Mouse (Mus musculus) adrenal gland, postnatal 10 days (tissue): Measurements from ENCODE around the gene Lor. TPM values are rescaled to one million over a fixed set of nuclear protein-coding genes. Genes with fewer than 3 reads are reported as not detected.

Experiments used
- DNase-seq: peaks from one replicate; pipeline ENCODE4 v3.0.0; 2021; ENCODE audit warnings: mixed read lengths
- long read RNA-seq, 2 experiments: library from polyadenylated mRNA; stranded (forward); transcript quantifications; one replicate each; pipeline ENCODE4 v2.0.0; 2021
- microRNA-seq: library from miRNA; unstranded; fragments of <30 nt; microRNA quantifications from one replicate; pipeline ENCODE4 v1.2.0, GENCODE M21; 2021
- total RNA-seq, 2 experiments: library from RNA; stranded (reverse); gene quantifications; 2 replicates each; pipeline ENCODE4 v1.2.3; 2021

Lor gene
- total RNA-seq = not detected
- long read RNA-seq, experiment 1, partial matches to known transcripts = 2 of 2 reads
- long read RNA-seq, experiment 1, other reads (novel, unspliced or antisense) = 0 of 2 reads
- long read RNA-seq, experiment 2, partial matches to known transcripts = 1 of 1 reads
- long read RNA-seq, experiment 2, other reads (novel, unspliced or antisense) = 0 of 1 reads

- no peak for DNase-seq
Measured at GRCm38 (mm10) chr3:92083042-92083441, at the start of gene Lor. Gene Lor, minus strand, starts transcription at chr3:92083142.

DNA sequence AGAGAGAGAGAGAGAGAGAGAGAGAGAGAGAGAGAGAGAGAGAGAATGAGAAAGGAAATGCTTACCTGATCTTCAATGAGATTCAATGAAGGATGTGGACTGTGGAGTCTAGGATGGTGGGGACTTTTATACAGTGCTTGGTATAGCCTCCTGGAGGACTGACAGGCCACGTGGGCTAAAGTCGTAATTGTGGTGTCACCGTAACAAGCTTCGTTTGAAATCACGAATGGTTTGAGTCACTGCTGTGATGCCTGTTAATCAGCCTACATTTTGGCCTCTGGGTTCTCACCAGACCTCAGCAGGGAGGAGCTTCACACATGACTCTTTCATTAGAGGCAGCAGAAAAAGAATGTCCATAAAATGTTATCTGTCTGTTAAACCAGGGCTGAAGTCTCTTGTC is 40.9 kb upstream of the Lor start, which contains the start of gene Prr9:
Gene Prr9 (minus strand): TSS at position 101 of the 400 bp plus-strand sequence.
- DNase-seq = no peak

GRCm38 (mm10) chr3:92120902-92121301 is 38.0 kb upstream of the Lor start:
- peak; percentile 16 for DNase-seq

- DNase-seq = peak; percentile 8
Measured at GRCm38 (mm10) chr3:92117930-92118329, 35.0 kb upstream of the Lor start.

DNA sequence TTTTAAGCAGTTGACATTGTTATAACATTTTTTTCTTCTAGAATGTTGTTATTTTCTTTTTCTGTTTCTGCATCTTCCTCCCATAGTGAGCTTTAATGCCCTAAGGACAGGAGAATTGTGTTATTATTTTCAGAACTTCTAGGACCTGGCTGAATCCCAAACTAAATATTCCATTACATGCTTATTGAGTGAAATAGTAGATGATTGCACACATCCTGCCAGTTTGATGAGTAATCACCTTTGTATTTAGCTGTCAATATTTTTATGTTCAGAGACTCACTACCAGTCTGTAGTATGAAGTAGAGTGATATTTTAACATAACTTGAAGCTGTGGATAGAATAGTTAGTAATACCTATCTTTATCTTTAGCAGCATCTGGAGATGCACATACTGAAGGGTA is 28.6 kb upstream of the Lor start:
- DNase-seq = no peak

DNA sequence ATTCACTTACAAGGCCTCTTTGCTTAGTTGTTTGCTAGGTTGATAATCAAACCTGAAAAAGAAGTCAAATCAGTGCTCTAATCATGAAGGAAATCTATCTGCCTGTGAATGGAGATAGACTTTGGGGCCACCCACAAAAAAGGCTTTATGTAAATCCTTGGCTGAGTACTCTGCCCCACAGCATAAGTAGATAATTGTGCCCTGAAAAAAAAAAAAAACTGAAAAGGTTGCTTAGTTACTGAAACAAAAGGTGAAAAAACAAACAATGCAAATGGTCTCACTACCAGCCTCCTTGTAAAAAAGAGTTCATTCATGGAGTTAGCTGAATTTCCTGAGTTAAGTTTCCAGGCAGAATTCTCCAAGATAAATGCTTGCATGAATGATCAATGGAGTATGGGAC is 27.8 kb upstream of the Lor start:
- DNase-seq = no peak

- peak; percentile 55 for DNase-seq
Measured at GRCm38 (mm10) chr3:92106582-92106981, 23.6 kb upstream of the Lor start.

GRCm38 (mm10) chr3:92081285-92081931 is 1.5 kb downstream of the Lor start:
- peak; percentile 57 for DNase-seq

DNA sequence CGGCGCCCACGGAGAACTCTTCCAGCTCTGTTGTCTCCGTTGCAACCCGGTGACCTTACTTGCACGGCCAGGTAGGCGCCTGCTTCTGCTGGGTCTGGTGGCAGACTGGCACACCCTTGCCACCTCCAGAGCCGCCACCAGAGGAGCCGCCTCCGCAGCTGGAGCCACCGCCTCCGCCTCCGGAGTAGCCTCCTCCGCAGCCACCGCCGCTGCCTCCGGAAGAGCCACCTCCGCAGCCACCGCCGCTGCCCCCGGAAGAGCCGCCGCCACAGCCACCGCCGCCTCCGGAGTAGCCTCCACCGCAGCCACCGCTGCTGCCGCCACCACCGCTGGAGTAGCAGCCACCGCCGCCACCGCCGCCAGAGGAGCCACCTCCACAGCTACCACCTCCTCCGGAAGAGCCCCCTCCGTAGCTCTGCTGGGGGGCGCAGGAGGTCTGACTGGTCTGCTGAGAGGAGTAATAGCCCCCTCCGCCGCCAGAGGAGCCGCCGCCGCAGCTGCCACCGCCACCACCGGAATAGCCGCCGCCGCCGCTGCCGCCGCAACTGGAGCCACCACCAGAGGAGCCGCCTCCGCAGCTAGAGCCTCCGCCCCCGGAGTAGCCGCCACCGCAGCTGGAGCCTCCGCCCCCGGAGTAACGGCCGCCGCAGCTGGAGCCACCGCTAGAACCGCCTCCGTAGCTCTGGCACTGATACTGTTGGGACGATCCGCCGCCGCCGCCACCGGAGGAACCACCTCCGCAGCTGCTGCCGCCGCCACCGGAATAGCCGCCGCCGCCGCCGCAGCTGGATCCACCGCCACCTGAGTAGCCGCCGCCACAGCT is 2.3 kb downstream of the Lor start:
- DNase-seq = peak; percentile 85

GRCm38 (mm10) chr3:92050382-92051054 is 32.4 kb downstream of the Lor start:
- peak; percentile 26 for DNase-seq

GRCm38 (mm10) chr3:92033892-92034291 is 49.0 kb downstream of the Lor start:
- DNase-seq = no peak

DNA sequence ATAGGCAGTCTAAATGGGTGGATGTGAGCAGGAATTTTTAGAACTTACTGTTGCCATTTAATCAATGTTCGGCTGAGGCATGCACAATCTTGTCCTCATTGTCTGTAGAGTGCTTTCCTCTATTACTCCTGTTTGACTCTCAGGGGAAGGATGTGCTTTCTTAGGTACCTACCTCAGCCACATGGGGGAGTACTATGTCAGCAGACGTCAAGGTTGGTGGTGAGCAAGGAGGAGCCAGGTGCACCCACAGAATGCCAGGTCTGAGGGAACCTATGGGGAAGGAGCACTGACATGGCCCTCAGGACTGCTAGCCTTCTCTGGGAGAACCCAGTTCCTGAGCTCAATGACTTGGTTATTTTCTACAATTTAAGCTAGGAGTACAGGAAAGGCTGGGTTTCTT is 49.7 kb downstream of the Lor start:
- DNase-seq = no peak

Small RNA genes lying within 50 kb of the gene (microRNA-seq; reads per million reads assigned to microRNA genes)
- gene Gm25145 = not detected

Other genes with a start within 250 kb of the Lor start
- not detected for gene Pglyrp3, start 68.6 kb downstream of the Lor start, total RNA-seq
- not detected for gene Prr9, start 40.8 kb upstream of the Lor start, total RNA-seq
- not detected for gene Lelp1, start 59.6 kb upstream of the Lor start, total RNA-seq
- gene Sprr2a1, start 132.7 kb upstream of the Lor start, total RNA-seq = not detected
- not detected for gene Sprr2a2, start 132.8 kb upstream of the Lor start, total RNA-seq
- gene Sprr2a3, start 202.3 kb upstream of the Lor start, total RNA-seq = not detected
- not detected for gene Sprr2b, start 233.5 kb upstream of the Lor start, total RNA-seq